Mouse (Mus musculus) stomach, embryonic 14.5 days (tissue): Measurements from ENCODE around the gene Pigx. TPM values are rescaled to one million over a fixed set of nuclear protein-coding genes. Genes with fewer than 3 reads are reported as not detected.

Experiments
- ATAC-seq: fragments of 200-750 bp; cut with Nextera tagmentation; 2 replicates; pipeline ENCODE4 v1.8.0; 2017; ENCODE audit warnings: low read depth, moderate TSS enrichment; ENCODE audit not compliant: insufficient number of reproducible peaks, insufficient read depth, low FRiP score
- H3K27ac ChIP-seq: fragments of 300-500 bp; sonication (generic); 2 replicates; pipeline ENCODE4 v1.5.1; 2014; ENCODE audit warnings: mild to moderate bottlenecking, low read length, moderate library complexity, mixed read lengths
- H3K27me3 ChIP-seq: fragments of 300-500 bp; sonication (generic); 2 replicates; pipeline ENCODE4 v1.6.1; 2014; ENCODE audit warnings: low read length, control low read depth, mixed read lengths; ENCODE audit not compliant: control insufficient read depth, insufficient read depth
- H3K36me3 ChIP-seq: fragments of 300-500 bp; sonication (generic); 2 replicates; pipeline ENCODE4 v1.6.1; 2014; ENCODE audit warnings: mild to moderate bottlenecking, control low read depth, low read length, moderate library complexity, mixed read lengths; ENCODE audit not compliant: control insufficient read depth, insufficient read depth
- H3K4me1 ChIP-seq: fragments of 300-500 bp; sonication (generic); 2 replicates; pipeline ENCODE4 v1.6.1; 2014; ENCODE audit warnings: low read length, control low read depth, mixed read lengths; ENCODE audit not compliant: control insufficient read depth, insufficient read depth
- H3K4me2 ChIP-seq: fragments of 300-500 bp; sonication (generic); replicated peaks from 2 replicates; pipeline ENCODE4 v1.6.1; 2014; ENCODE audit warnings: low read depth, low read length, control low read depth
- H3K4me3 ChIP-seq: fragments of 300-500 bp; sonication (generic); 2 replicates; pipeline ENCODE4 v1.5.1; 2014; ENCODE audit warnings: low read depth, low read length, control low read depth
- H3K9ac ChIP-seq: fragments of 300-500 bp; sonication (generic); replicated peaks from 2 replicates; pipeline ENCODE4 v1.6.1; 2014; ENCODE audit warnings: low read depth, mild to moderate bottlenecking, control low read depth, low read length, moderate library complexity, mixed read lengths
- H3K9me3 ChIP-seq: fragments of 300-500 bp; sonication (generic); 2 replicates; pipeline ENCODE4 v1.6.1; 2016; ENCODE audit warnings: low read depth, low read length, control low read depth; ENCODE audit not compliant: control insufficient read depth
- WGBS: fragments of 180-500 bp; shearing (Covaris S2); extraction: QIAGEN DNeasy Blood & Tissue Kit; methylation state at CpG from one replicate; pipeline ENCODE4 v1.1.7; 2014; 5-methylcytosine and 5-hydroxymethylcytosine counted together
- polyA plus RNA-seq: library from polyadenylated mRNA; unstranded; fragments of >200 nt; fragmentation: Nextera tagmentation; extraction: Ambion mirVana; gene quantifications from 2 replicates; pipeline ENCODE4 v1.2.1, GENCODE M21; 2014

Gene Pigx
- polyA plus RNA-seq, 1 experiment from 2014 or later = 125 TPM

DNA sequence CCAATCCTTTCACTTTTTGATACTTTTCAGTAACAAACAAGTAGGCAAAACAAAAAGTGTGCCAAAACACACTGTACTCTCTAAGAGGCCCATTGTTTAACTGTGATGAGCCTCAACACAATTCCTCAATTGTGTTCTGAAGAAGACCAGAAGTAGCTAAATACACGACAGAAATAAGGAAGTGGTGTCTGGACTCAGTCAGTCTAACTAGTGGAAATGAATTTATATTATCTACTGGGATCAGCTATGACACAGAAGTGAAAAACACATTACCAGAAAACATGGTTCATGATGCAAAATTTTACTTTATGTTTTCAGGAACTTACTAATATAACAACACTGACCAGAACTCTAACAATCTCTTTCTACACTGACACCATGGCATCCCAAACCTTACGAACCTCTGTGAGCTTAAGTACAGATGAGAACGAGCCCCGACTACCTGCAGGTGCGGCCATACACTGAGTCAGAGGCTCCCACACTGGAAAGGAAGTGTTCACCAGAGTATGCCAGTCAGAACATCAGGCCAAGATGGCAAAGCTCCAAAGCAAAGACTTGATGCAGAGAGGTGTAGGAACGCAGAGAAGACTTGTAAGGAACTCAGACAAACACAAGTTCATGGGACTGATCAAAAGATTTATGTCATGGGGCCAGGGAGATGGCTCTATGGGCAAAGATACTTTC lies 39.6 kb downstream of the Pigx start:
- Histone ChIP-seq H3K4me1 (0 out of 2 replicates have a peak, but pooled peaks cover 3% of the 10 kb centered on the region), H3K9me3 (no peaks in the 10 kb centered on the region), H3K27ac (no peak overlapping the region), H3K27me3 (no peaks in the 10 kb centered on the region), H3K4me3 (no peak overlapping the region), H3K36me3 (no peaks in the 10 kb centered on the region), H3K9ac (no peak overlapping the region), H3K4me2 (no peak overlapping the region)
- ATAC-seq = no peak
- 77% methylated on average over 6 of the region's 6 CpGs for WGBS

DNA sequence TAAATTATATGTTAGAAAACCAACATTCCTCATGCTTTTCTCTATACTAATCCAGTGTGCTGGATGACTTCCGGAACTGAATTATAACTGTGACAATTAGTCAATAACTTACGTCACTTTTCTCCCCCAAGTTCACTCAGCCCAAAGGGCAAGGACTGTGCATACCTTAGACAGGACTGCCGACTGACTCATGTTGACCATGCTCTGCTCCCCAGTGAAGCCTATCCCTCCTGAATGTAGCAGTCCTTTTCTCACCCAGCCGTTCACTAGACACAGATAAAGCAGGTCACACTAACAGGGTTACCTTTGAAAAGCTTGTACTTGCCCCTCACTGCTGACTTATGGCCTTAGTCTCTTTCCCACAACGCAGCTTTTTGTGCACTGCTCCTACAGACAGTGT lies 40.7 kb downstream of the Pigx start:
- no peaks in the 10 kb centered on the region for H3K36me3 ChIP-seq
- no peaks in the 10 kb centered on the region for H3K9me3 ChIP-seq
- H3K27me3 ChIP-seq = no peaks in the 10 kb centered on the region
- H3K4me1 ChIP-seq = 0 out of 2 replicates have a peak, but pooled peaks cover 3% of the 10 kb centered on the region
- 0 out of 2 replicates have a peak, but pooled peaks have one; percentile 37 for ATAC-seq
- no peak overlapping the region for H3K27ac ChIP-seq
- 61% methylated on average over 5 of the region's 5 CpGs for WGBS
- H3K4me2 ChIP-seq = no peak overlapping the region
- H3K4me3 ChIP-seq = no peak overlapping the region
- no peak overlapping the region for H3K9ac ChIP-seq

DNA sequence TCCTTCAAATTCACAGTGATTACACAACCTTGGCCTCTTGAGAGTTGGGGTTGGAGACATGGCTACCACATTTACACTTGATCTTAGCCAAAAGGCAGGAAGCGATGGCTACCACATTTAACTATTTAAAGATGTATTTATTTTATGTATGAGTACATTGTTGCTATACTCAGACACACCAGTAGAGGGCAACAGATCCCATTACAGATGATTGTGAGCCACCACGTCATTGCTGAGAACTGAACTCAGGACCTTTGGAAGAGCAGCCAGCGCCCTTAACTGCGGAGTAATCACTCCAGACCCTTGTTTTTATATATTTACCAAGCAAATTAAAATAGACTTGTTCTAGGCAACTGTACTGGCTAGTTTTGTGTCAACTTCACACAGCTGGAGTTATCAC lies 57.2 kb downstream of the Pigx start:
- Histone ChIP-seq H3K4me2 (no peak overlapping the region), H3K36me3 (peaks cover 68% of the 10 kb centered on the region)
- WGBS = 91% methylated on average over 4 of the region's 4 CpGs

More for the DNA sequence above, 57.2 kb downstream of the Pigx start:
- no peaks in the 10 kb centered on the region for H3K9me3 ChIP-seq
- ATAC-seq = no peak
- no peaks in the 10 kb centered on the region for H3K27me3 ChIP-seq
- no peaks in the 10 kb centered on the region for H3K4me1 ChIP-seq
- H3K27ac ChIP-seq = no peak overlapping the region
- H3K9ac ChIP-seq = no peak overlapping the region
- H3K4me3 ChIP-seq = no peak overlapping the region

Other genes starting within 250 kb of the Pigx start
- 0.06 TPM in 1 of 2 replicates, not detected in the other for gene Meltf, start 220.9 kb downstream of the Pigx start, polyA plus RNA-seq
- 0.63 and 0.68 TPM in 2 replicates for gene Pigz, start 165.9 kb downstream of the Pigx start, polyA plus RNA-seq
- 91.4 and 97.6 TPM in 2 replicates for gene 0610012G03Rik, start 151.2 kb downstream of the Pigx start, polyA plus RNA-seq
- gene Ncbp2, start 151.2 kb downstream of the Pigx start, polyA plus RNA-seq = 115 and 116 TPM in 2 replicates
- 10.8 and 11.5 TPM in 2 replicates for gene Senp5, start 96.5 kb downstream of the Pigx start, polyA plus RNA-seq
- 40.1 and 42.2 TPM in 2 replicates for gene Pak2, start 20.4 kb downstream of the Pigx start, polyA plus RNA-seq
- 30.0 and 32.3 TPM in 2 replicates for gene Cep19, start 60 bp upstream of the Pigx start, polyA plus RNA-seq
- gene Nrros, start 65.9 kb upstream of the Pigx start, polyA plus RNA-seq = 16.0 and 17.0 TPM in 2 replicates
- gene Bex6, start 80.1 kb upstream of the Pigx start, polyA plus RNA-seq = 0.35 TPM in 1 of 2 replicates, not detected in the other
- 8.0 and 8.9 TPM in 2 replicates for gene Fbxo45, start 147.4 kb upstream of the Pigx start, polyA plus RNA-seq
- 19.7 and 21.3 TPM in 2 replicates for gene Wdr53, start 147.5 kb upstream of the Pigx start, polyA plus RNA-seq
- gene Smco1, start 171.7 kb upstream of the Pigx start, polyA plus RNA-seq = not detected in 2 replicates
- gene Rnf168, start 177.7 kb upstream of the Pigx start, polyA plus RNA-seq = 28.0 and 28.3 TPM in 2 replicates
- gene Ubxn7, start 232.5 kb upstream of the Pigx start, polyA plus RNA-seq = 28.4 and 32.4 TPM in 2 replicates